Mouse (Mus musculus) CD4-positive helper T cell, adult 2 months (primary cell): Measurements from ENCODE around the gene Vmn1r217.
"Not testable (repeated sequence)": the region's sequence is repeated elsewhere in the genome, so short reads cannot be mapped to it uniquely, and the experiment has no call there.

ENCODE experiments used
- DNase-seq: peaks from one replicate; pipeline ENCODE4 v3.0.0-alpha.2; 2012; ENCODE audit warnings: low read depth, missing footprints, low spot score

Vmn1r217 gene

GRCm38 (mm10) chr13:23118126-23118525, at the start of gene Vmn1r217:
TSS of gene Vmn1r217 (minus strand) at chr13:23118226.
- DNase-seq, result not testable (repeated sequence)

- DNase-seq, result not testable (repeated sequence)
Measured at GRCm38 (mm10) chr13:23166471-23166870, 48.4 kb upstream of the Vmn1r217 start.

- no peak for DNase-seq
Measured at GRCm38 (mm10) chr13:23159012-23159411, 41.0 kb upstream of the Vmn1r217 start, which contains the start of gene Vmn1r219. TSS of gene Vmn1r219 (plus strand) at chr13:23159312.

GRCm38 (mm10) chr13:23157848-23158247, 39.8 kb upstream of the Vmn1r217 start:
- no peak for DNase-seq

GRCm38 (mm10) chr13:23138880-23139279, 20.9 kb upstream of the Vmn1r217 start:
- no peak for DNase-seq

GRCm38 (mm10) chr13:23133501-23133900, 15.5 kb upstream of the Vmn1r217 start:
- DNase-seq, result no peak

GRCm38 (mm10) chr13:23133099-23133498, 15.1 kb upstream of the Vmn1r217 start, which contains the start of gene Vmn1r218:
TSS of gene Vmn1r218 (plus strand) at chr13:23133155.
- no peak for DNase-seq

GRCm38 (mm10) chr13:23120611-23121010, 2.6 kb upstream of the Vmn1r217 start:
- DNase-seq, result no peak

- DNase-seq, result no peak
Measured at GRCm38 (mm10) chr13:23094386-23094785, 23.6 kb downstream of the Vmn1r217 start.

GRCm38 (mm10) chr13:23069312-23069711, 48.7 kb downstream of the Vmn1r217 start:
- no peak for DNase-seq

- DNase-seq, result no peak
Measured at GRCm38 (mm10) chr13:23067725-23068124, 50.3 kb downstream of the Vmn1r217 start, which contains the start of gene Vmn1r215. TSS of gene Vmn1r215 (plus strand) at chr13:23068025.

- DNase-seq, result no peak
Measured at GRCm38 (mm10) chr13:23057778-23058177, 60.2 kb downstream of the Vmn1r217 start.
